Mouse (Mus musculus): Measurements from ENCODE around the gene Dtnb. TPM values are rescaled to one million over a fixed set of nuclear protein-coding genes. Genes with fewer than 3 reads are reported as not detected.

The Dtnb gene
- total RNA-seq, 2 experiments from 2014 or later = 64.4 to 67.3 TPM

GRCm38 (mm10) chr12:3657786-3658185, 85.6 kb downstream of the Dtnb start:
- DNase-seq = peak; percentile 51
- intact Hi-C loops (cut with DNase I) = no loop called here

- no peak for DNase-seq
- intact Hi-C loops (cut with DNase I) = no loop called here
Observed at GRCm38 (mm10) chr12:3659554-3660311, 87.6 kb downstream of the Dtnb start.

- intact Hi-C loops (cut with DNase I) = no loop called here
- DNase-seq = peak; percentile 10
Observed at GRCm38 (mm10) chr12:3660985-3661635, 88.9 kb downstream of the Dtnb start.

GRCm38 (mm10) chr12:3662660-3663059, 90.5 kb downstream of the Dtnb start:
- intact Hi-C loops (cut with DNase I) = no loop called here
- no peak for DNase-seq

- intact Hi-C loops (cut with DNase I) = no loop called here
- no peak for DNase-seq
Observed at GRCm38 (mm10) chr12:3663386-3663785, 91.2 kb downstream of the Dtnb start.

- intact Hi-C loops (cut with DNase I) = no loop called here
- no peak for DNase-seq
Observed at GRCm38 (mm10) chr12:3669971-3670381, 97.8 kb downstream of the Dtnb start.

- intact Hi-C loops (cut with DNase I) = no loop called here
- no peak for DNase-seq
Observed at GRCm38 (mm10) chr12:3671117-3671516, 98.9 kb downstream of the Dtnb start.

GRCm38 (mm10) chr12:3672786-3673185, 100.6 kb downstream of the Dtnb start:
- DNase-seq = no peak
- intact Hi-C loops (cut with DNase I) = no loop called here

- intact Hi-C loops (cut with DNase I) = no loop called here
Observed at GRCm38 (mm10) chr12:3673886-3674285, 101.7 kb downstream of the Dtnb start.

GRCm38 (mm10) chr12:3674913-3675312, 102.7 kb downstream of the Dtnb start:
- DNase-seq = no peak
- intact Hi-C loops (cut with DNase I) = no loop called here

More at GRCm38 (mm10) chr12:3673886-3674285, 101.7 kb downstream of the Dtnb start:
- DNase-seq = no peak

- DNase-seq = no peak
- intact Hi-C loops (cut with DNase I) = no loop called here
Observed at GRCm38 (mm10) chr12:3680721-3681120, 108.5 kb downstream of the Dtnb start.

- intact Hi-C loops (cut with DNase I) = no loop called here
- peak; percentile 45 for DNase-seq
Observed at GRCm38 (mm10) chr12:3683041-3683440, 110.9 kb downstream of the Dtnb start.

GRCm38 (mm10) chr12:3686419-3686940, 114.3 kb downstream of the Dtnb start:
- intact Hi-C loops (cut with DNase I) = no loop called here
- DNase-seq = no peak

GRCm38 (mm10) chr12:3690926-3691529, 118.8 kb downstream of the Dtnb start:
- peak; percentile 25 for DNase-seq
- intact Hi-C loops (cut with DNase I) = loop anchor here (10.0 kb wide), 1 partner anchor 104 kb away; no protein-coding TSS in a partner anchor

GRCm38 (mm10) chr12:3692795-3693392, 120.7 kb downstream of the Dtnb start:
- DNase-seq = no peak
- intact Hi-C loops (cut with DNase I) = loop anchor here (10.0 kb wide), 1 partner anchor 102 kb away; no protein-coding TSS in a partner anchor

- peak; percentile 24 for DNase-seq
- intact Hi-C loops (cut with DNase I) = loop anchor here (10.0 kb wide), 1 partner anchor 99 kb away; no protein-coding TSS in a partner anchor
Observed at GRCm38 (mm10) chr12:3695741-3696501, 123.7 kb downstream of the Dtnb start.

GRCm38 (mm10) chr12:3700503-3700902, 128.3 kb downstream of the Dtnb start:
- DNase-seq = no peak
- intact Hi-C loops (cut with DNase I) = no loop called here

- no peak for DNase-seq
- intact Hi-C loops (cut with DNase I) = no loop called here
Observed at GRCm38 (mm10) chr12:3702903-3703302, 130.7 kb downstream of the Dtnb start.

GRCm38 (mm10) chr12:3719151-3719721, 147.1 kb downstream of the Dtnb start:
- intact Hi-C loops (cut with DNase I) = no loop called here
- no peak for DNase-seq

GRCm38 (mm10) chr12:3720527-3720926, 148.3 kb downstream of the Dtnb start:
- intact Hi-C loops (cut with DNase I) = no loop called here
- no peak for DNase-seq
